Mouse (Mus musculus): ENCODE data around the gene Natd1. TPM values are rescaled to one million over a fixed set of nuclear protein-coding genes. Genes with fewer than 3 reads are reported as not detected.
A peak's percentile ranks its signal among the peaks of the same experiment; 100 is the strongest.
"Not testable (repeated sequence)": the region's sequence is repeated elsewhere in the genome, so short reads cannot be mapped to it uniquely, and the experiment has no call there.

Gene Natd1
- total RNA-seq, 2 experiments from 2014 or later: 1.6 to 2.1 TPM

- no peak for ATAC-seq (replicated peaks; ENCODE audit: poor library complexity, severe bottlenecking)
These were observed 18.6 kb downstream of the Natd1 start for GRCm38 (mm10) chr11:60895915-60896314.

- ATAC-seq (replicated peaks; ENCODE audit: poor library complexity, severe bottlenecking): no peak
These were observed 23.8 kb downstream of the Natd1 start for GRCm38 (mm10) chr11:60890744-60891143.

- no peak for ATAC-seq (replicated peaks; ENCODE audit: poor library complexity, severe bottlenecking)
These were observed 24.3 kb downstream of the Natd1 start for GRCm38 (mm10) chr11:60890286-60890685.

- no peak for ATAC-seq (replicated peaks; ENCODE audit: poor library complexity, severe bottlenecking)
These were observed 24.7 kb downstream of the Natd1 start for GRCm38 (mm10) chr11:60889861-60890260.

GRCm38 (mm10) chr11:60886986-60887385 lies 27.6 kb downstream of the Natd1 start:
- ATAC-seq (replicated peaks; ENCODE audit: poor library complexity, severe bottlenecking): not testable (repeated sequence)

GRCm38 (mm10) chr11:60882386-60882785 lies 32.2 kb downstream of the Natd1 start:
- no peak for ATAC-seq (replicated peaks; ENCODE audit: poor library complexity, severe bottlenecking)

- ATAC-seq (replicated peaks; ENCODE audit: poor library complexity, severe bottlenecking): no peak
These were observed 34.0 kb downstream of the Natd1 start for GRCm38 (mm10) chr11:60880559-60880958.

GRCm38 (mm10) chr11:60879423-60879822 lies 35.1 kb downstream of the Natd1 start:
- ATAC-seq (replicated peaks; ENCODE audit: poor library complexity, severe bottlenecking): peak; percentile 62

- ATAC-seq (replicated peaks; ENCODE audit: poor library complexity, severe bottlenecking): peak; percentile 88
These were observed 35.8 kb downstream of the Natd1 start, which contains the start of gene Tmem11 for GRCm38 (mm10) chr11:60878675-60879294. Tmem11 (minus strand) TSS chr11:60879272.

- peak; percentile 5 for ATAC-seq (replicated peaks; ENCODE audit: poor library complexity, severe bottlenecking)
These were observed 36.4 kb downstream of the Natd1 start for GRCm38 (mm10) chr11:60878056-60878612.

- no peak for ATAC-seq (replicated peaks; ENCODE audit: poor library complexity, severe bottlenecking)
These were observed 41.4 kb downstream of the Natd1 start for GRCm38 (mm10) chr11:60873101-60873500.

- no peak for ATAC-seq (replicated peaks; ENCODE audit: poor library complexity, severe bottlenecking)
These were observed 43.1 kb downstream of the Natd1 start for GRCm38 (mm10) chr11:60871409-60871808.

GRCm38 (mm10) chr11:60869471-60869870 lies 45.1 kb downstream of the Natd1 start:
- not testable (repeated sequence) for ATAC-seq (replicated peaks; ENCODE audit: poor library complexity, severe bottlenecking)

GRCm38 (mm10) chr11:60867904-60868303 lies 46.6 kb downstream of the Natd1 start:
- no peak for ATAC-seq (replicated peaks; ENCODE audit: poor library complexity, severe bottlenecking)

- no peak for ATAC-seq (replicated peaks; ENCODE audit: poor library complexity, severe bottlenecking)
These were observed 47.1 kb downstream of the Natd1 start for GRCm38 (mm10) chr11:60867456-60867855.

- no peak for ATAC-seq (replicated peaks; ENCODE audit: poor library complexity, severe bottlenecking)
These were observed 48.5 kb downstream of the Natd1 start for GRCm38 (mm10) chr11:60866021-60866420.

- ATAC-seq (replicated peaks; ENCODE audit: poor library complexity, severe bottlenecking): no peak
These were observed 49.6 kb downstream of the Natd1 start for GRCm38 (mm10) chr11:60864916-60865315.

GRCm38 (mm10) chr11:60864166-60864565 lies 50.4 kb downstream of the Natd1 start:
- no peak for ATAC-seq (replicated peaks; ENCODE audit: poor library complexity, severe bottlenecking)

- no peak for ATAC-seq (replicated peaks; ENCODE audit: poor library complexity, severe bottlenecking)
These were observed 51.4 kb downstream of the Natd1 start for GRCm38 (mm10) chr11:60863196-60863595.

- ATAC-seq (replicated peaks; ENCODE audit: poor library complexity, severe bottlenecking): no peak
These were observed 52.6 kb downstream of the Natd1 start for GRCm38 (mm10) chr11:60861993-60862392.

- no peak for ATAC-seq (replicated peaks; ENCODE audit: poor library complexity, severe bottlenecking)
These were observed 58.0 kb downstream of the Natd1 start for GRCm38 (mm10) chr11:60856587-60856986.
